Mouse (Mus musculus): ENCODE data around the gene Slc29a2.
"Not testable (repeated sequence)": the region's sequence is repeated elsewhere in the genome, so short reads cannot be mapped to it uniquely, and the experiment has no call there.

Slc29a2 gene

DNA sequence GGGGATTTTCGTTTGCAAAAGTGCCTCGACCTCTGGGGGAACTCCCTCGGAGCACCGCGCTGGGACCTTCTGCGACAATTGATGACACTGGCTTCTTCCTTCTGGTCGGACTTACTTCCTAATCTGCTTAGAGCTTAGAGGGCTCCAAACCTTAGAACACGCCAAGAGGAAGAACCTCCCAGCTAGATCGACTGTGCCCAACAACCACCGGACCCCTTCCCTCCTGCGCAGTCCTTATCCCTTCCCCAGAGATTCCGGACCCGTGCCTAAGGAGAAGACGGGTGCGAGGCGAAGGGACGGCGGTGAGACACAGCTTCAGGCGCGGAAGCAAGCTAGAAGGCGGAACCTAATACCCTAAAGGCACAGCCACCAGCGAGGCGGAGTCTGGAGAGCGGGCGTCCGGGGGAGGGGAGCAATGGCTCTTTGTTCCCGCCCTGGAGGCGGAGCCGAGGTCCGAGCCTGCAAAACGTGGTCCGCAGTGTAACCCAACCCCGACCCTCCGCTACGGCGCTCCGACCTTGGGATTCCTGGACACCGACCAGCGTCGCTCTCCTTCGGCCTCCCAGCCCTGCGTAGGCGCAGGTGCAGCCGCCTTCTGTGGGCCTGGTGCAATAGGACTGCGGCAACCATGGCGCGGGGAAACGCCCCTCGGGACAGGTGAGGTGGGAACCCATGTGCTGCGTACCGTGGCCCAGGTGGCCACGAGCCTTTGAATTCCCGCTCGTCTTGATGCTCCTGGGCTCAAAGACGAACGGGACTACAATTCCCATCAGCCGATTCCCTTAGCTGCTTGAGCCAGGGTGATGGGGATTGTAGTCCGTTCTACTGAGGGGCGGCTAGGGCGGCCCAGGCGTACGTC lies at the start of gene Slc29a2:
Gene Slc29a2 (plus strand): TSS at position 240 of the 859 bp plus-strand sequence.
- DNase-seq (ENCODE audit: low read depth, low spot score), result peak; percentile 89

GRCm38 (mm10) chr19:4981767-4982166 lies 41.9 kb upstream of the Slc29a2 start:
- peak; percentile 52 for DNase-seq (ENCODE audit: low read depth, low spot score)

DNA sequence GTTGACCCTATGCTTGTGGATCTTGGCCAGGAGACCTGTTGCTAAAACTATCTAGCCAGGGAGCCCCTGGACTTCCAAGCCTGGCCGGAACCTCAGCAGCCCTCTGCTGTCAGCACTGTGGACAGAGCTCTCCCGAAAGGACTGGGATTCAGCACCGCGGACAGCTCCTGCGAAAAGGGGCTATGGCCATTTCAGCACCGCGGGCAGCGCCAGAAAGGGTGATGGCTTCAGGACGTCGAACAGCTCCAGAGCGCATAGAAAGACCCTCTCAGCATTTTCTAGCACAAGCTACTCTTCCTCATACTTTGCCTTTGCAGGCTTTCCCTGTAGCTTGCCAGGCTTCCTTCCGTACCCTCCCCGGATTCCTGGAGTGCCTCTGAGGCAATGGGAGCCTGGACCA lies 34.6 kb upstream of the Slc29a2 start:
- DNase-seq (ENCODE audit: low read depth, low spot score), result peak; percentile 86

- no peak for DNase-seq (ENCODE audit: low read depth, low spot score)
Measured at GRCm38 (mm10) chr19:4989434-4990255, 34.0 kb upstream of the Slc29a2 start.

- no peak for DNase-seq (ENCODE audit: low read depth, low spot score)
Measured at GRCm38 (mm10) chr19:4990256-4990625, 33.4 kb upstream of the Slc29a2 start, which contains the start of gene Npas4. TSS of gene Npas4 (minus strand) at chr19:4990316.

DNA sequence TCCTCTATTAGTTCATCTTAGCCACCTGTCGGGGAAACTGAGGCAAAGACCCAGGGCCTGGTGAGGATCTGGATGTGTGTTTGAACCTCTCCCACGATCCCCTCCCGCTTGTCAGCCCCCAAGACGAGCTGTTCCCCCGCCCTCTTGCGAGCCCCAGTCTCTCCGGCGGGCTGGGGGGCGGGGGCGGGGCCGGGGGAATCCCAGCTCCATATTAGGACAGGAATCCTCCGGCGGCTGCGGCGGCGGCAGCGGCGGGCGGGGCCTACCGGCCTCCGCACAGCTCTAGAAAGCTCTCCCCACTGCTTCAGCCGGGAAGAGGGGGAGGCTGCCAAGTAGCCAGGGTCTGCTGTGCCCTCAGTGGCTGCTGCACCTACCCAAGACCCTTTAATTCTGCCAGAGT lies 32.9 kb upstream of the Slc29a2 start:
- DNase-seq (ENCODE audit: low read depth, low spot score), result no peak

DNA sequence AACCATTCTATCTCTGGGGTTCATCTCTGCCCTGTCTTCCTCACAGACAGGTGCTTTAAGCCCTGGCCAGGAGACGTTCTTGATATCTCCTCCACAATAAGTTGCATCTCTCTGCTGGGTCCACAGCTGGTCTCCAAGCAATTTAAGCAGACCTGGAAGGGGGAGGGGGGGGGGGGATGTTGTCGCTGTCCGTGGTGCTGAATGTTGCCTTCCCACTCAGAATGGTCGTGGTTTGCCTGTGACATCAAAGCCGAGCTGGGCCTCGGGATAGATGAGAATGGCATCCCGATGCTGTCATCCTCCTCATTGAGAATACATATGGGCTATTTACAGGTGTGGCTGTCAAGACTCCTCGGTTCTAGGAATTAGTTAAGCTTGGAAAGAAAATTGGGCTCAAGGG lies 31.3 kb upstream of the Slc29a2 start:
- DNase-seq (ENCODE audit: low read depth, low spot score), result no peak

DNA sequence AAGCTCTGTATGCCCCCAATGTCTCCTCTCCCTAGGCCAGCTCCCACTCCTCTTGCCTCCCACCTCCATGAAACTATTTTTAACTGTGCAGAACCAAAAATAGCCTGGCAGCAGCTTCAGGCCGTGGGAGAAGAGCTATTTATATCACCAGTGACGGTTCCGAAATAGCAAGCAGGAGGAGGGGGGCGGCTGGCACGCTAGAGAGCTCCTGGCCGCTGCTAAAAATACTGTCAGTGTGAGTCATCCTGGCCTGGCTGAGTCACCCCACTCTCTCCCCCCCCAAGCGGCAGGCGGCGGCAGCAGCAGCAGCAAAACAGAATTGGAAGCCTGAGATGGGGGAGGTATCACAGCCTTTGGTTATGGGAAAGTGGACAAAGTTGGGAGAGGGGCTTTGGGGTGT lies 30.8 kb upstream of the Slc29a2 start:
- DNase-seq (ENCODE audit: low read depth, low spot score), result no peak

DNA sequence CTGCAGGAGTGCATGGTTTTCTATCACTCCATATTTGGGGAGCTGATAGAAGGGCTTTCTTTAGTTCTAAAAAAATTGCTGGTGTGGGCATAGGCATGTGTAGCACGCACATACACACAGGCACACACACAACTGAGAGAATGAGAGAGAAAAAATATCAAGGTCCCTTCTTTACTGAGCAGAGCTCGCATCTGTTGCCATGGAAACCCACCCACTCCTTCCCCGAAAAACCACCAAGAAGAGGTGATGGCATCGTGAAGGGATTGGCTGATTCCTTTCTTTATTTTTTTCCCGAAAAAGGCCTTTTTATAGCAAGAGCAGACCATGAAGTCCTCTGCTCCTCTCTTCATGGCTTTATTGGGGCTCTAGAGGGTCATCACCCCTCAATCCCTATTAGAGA lies 29.6 kb upstream of the Slc29a2 start:
- no peak for DNase-seq (ENCODE audit: low read depth, low spot score)

DNA sequence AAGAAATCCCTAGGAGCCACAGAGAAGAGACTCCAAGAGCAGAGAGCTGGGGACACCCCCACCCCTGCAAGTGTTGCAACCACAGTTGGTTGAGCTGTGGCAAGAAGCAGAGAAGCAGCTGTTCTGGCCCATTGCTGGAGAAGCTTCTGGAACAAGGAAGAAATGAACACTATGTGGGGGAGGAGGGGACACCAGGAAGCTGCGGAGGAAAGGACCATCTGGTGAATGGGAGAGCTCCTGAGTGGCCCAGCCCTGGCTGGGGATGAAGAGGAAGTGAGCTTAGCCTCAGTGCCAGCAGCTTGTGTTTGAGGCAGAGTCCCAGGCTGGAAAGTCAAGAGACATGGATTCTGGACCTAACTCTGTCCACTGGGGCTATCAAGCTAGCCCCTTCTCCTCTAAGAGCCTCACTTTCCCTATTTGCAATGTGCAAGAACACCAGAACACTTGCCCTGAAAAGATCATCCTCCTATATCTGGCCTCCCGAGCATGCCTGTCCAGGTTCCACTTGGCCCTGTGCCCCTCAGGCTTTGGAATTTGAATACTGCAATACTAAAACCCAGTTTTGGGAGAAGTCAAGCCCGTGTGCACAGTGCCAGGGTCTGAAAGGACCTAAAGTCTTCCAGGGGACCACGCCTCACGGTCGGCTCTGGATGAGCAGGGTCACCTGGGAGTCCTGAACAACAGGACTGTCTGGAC lies 24.1 kb upstream of the Slc29a2 start:
- DNase-seq (ENCODE audit: low read depth, low spot score), result no peak

DNA sequence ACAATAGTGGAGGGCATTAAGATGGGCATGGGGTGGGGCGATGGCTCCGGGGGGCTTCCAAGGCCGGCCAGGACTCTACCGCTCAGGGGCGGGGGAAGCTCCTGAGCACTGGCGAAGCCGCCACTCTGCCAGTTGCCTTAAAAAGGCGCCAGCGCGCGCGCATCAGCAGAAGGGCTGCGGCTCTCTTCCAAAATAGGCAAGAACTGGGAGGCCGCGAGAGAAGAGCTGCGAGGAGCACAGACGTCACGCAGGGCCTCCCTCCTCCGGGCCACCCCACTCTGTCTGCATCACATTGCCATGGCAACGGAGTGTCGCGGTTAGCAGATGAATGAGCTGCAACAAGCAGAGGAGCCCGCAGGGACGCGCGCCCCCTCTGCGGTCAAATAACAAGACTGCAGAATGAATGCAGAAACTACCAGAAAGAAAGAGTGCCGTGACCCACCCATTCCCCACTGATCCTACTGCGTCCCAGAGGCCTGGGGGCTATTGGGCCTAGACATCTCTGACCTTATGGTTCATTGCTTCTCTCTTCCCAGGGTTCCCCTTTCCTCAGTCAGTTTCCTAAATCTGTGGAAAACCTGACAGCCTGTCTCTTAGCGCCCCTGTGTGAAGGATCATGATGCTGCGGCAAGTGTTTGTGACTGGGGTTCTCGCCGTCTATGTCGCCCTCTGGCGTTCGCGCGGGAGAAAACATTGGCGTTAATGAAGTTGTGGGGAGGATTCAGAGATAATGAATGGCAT lies 21.8 kb upstream of the Slc29a2 start:
- DNase-seq (ENCODE audit: low read depth, low spot score), result peak; percentile 83

GRCm38 (mm10) chr19:5003644-5004043 lies 20.0 kb upstream of the Slc29a2 start:
- DNase-seq (ENCODE audit: low read depth, low spot score), result not testable (repeated sequence)

DNA sequence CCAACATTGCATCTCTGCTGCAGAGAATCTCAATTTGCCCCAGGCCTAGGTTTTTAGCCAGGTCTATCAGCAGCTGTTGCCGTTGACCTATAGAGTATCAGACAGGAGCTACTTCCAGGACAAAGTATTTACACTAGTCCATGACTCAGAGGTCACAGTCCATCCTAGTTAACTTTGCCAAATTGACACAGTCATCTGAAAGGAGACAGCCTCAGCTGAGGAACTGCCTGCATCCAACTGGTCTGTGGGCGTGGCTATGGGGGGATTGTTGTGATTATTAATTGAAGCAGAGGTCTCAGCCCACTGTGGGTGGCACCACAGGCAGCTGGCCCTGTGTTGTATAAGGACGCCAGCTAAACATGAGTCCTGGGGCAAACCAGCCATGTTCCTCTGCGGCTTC lies 18.7 kb upstream of the Slc29a2 start:
- no peak for DNase-seq (ENCODE audit: low read depth, low spot score)

DNA sequence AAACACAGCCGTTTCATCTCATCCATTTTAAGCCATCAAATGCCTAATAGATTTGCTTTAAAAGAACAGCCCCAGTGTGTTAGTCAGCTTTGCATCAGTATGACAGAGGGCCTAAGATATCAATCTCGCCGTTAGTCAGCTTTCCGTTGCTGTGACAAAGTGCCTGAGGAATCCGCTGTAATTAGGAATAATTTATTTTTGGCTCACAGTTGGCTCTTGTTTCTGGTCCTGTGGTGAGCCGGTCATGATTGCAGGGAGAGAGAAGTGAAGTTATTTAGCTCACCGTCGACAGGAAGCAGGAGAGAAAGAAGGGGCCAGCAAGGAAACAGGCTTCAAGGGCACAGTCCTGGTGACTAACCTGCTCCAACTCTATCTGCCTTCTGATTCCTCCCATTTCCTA lies 10.5 kb upstream of the Slc29a2 start:
- no peak for DNase-seq (ENCODE audit: low read depth, low spot score)

GRCm38 (mm10) chr19:5014961-5015398 lies 8.7 kb upstream of the Slc29a2 start:
- no peak for DNase-seq (ENCODE audit: low read depth, low spot score)

DNA sequence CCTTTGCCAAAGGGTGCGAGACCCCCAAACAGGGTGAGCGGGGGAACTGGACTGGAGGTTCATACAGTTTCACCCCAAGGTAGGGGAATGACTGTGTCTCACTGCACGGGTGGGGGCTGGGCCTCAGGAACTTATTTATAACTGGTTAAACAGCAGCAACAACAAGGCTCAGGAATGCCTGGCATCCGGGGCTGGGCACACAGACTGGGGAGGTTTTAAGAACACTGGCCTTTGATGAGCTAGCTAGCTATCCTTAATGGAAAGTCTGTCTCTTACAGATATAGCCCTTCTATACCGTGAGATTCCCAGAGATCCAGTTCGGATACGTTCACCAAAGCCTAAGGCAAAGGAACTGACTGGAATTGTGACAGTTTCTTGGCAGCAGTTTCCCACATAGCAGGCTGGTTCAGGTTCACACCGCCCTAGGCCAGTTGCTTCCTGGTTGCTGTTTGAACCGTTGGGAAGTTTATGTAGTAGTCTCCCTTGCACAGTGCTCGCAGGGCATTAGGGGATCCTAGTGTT lies 7.4 kb upstream of the Slc29a2 start:
- DNase-seq (ENCODE audit: low read depth, low spot score), result no peak

- DNase-seq (ENCODE audit: low read depth, low spot score), result peak; percentile 59
Measured at GRCm38 (mm10) chr19:5016782-5017181, 6.9 kb upstream of the Slc29a2 start.

GRCm38 (mm10) chr19:5017611-5018010 lies 6.0 kb upstream of the Slc29a2 start:
- no peak for DNase-seq (ENCODE audit: low read depth, low spot score)

DNA sequence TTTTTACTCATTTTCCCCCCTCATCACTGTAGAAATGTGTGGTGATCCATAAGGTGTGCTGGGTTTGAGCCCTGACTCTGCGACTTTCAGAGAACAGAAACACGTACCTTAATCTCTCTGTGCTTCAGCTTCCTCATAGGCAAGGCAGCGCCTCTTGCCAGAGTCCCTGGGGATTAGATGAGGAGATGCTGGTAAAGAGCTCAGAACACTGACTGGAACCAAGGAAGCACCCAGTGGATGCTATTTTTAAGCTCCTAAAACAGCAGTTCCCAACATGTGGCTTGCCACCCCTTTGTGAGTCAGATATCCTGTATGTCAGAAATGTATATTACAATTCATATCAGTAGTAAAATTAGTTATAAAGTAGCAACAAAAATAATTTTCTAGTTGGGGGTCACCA lies 5.5 kb upstream of the Slc29a2 start:
- DNase-seq (ENCODE audit: low read depth, low spot score), result no peak

DNA sequence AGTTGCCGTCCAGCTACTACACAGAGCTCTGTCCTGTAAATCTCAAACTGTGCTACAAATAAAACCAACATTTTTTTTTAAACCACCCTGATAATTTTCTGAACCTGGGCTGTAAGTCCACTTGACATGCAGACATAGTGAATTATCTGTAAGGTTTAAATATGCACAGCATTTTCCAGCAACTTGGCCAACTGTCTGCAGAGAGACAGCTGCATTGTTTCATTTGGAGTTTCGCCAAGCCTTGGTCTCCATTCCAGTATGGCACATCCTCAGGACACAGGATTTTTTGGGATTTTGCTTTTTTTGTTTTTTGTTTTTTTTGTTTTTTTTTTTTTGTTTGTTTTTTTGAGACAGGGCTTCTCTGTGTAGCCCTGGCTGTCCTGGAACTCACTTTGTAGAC lies 2.2 kb upstream of the Slc29a2 start:
- no peak for DNase-seq (ENCODE audit: low read depth, low spot score)

- no peak for DNase-seq (ENCODE audit: low read depth, low spot score)
Measured at GRCm38 (mm10) chr19:5026111-5026510, 2.5 kb downstream of the Slc29a2 start.
